Mouse (Mus musculus) heart, postnatal 10 days (tissue): ENCODE data around the gene Irs3. TPM values are rescaled to one million over a fixed set of nuclear protein-coding genes. Genes with fewer than 3 reads are reported as not detected.
A peak's percentile ranks its signal among the peaks of the same experiment; 100 is the strongest.
"Not testable (repeated sequence)": the region's sequence is repeated elsewhere in the genome, so short reads cannot be mapped to it uniquely, and the experiment has no call there.

ENCODE experiments used
- DNase-seq, 2 experiments: peaks; one replicate each; pipeline ENCODE4 v3.0.0; 2021
- intact Hi-C: fragments of 180-260 bp; cut with DNase I; formaldehyde crosslinking; loops from one replicate; pipeline ENCODE4 v1.15.1; 2025
- total RNA-seq, 2 experiments: library from RNA; stranded (reverse); gene quantifications; 2 replicates each; pipeline ENCODE4 v1.2.3; 2021

Irs3 gene
- total RNA-seq, 2 experiments from 2014 or later, result 0.24 to 0.35 TPM

- DNase-seq, result no peak
- intact Hi-C loops, result loop anchor here (5.0 kb wide), 1 partner anchor 97 kb away; the partner anchor contains the start of genes Epo and Gnb2
Measured at GRCm38 (mm10) chr5:137629306-137629721, 16.2 kb downstream of the Irs3 start.

DNA sequence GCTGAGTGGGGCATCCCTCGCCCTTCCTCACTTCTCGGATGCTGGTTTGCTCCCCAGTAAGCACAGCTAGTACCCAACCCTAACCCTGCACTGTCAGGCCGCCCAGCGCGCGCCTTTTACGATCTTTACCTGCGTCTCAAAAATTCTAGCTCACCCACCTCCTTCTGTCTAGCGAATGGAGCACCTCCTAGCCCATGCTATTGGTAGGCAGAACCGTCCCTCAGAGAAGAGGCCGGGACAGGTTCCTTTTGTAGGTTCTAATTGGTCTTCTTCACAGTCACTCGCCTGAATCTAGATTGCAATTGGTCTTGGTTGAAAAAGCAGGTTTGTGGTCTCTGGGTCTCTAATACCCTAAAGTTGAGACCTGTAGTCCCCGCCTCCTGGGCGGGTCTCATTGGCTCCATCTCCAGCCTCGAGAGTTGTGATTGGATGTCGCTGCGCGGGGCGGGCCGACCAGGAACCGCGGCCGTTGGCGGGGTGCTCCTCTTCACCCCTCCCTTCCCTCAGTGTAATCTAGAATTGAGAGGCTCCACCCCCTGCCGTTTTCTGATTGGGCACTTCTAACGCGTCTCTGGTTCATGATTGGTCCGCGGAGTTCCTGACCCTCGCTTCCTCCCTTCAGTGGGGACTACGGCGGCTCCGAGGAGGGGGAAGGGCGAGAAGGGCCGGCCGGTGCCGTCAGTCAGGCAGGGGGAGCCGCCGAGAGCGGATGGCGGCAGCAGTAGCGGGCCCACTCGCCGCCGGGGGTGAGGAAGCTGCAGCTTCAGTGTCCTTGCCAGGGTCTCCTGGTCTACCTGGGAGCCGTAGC, 16.8 kb downstream of the Irs3 start, which contains the start of the genes Fbxo24, Lrch4 and Gm20605:
Gene Fbxo24 (minus strand): TSS at position 505 of the 808 bp plus-strand sequence.
Gene Lrch4 (plus strand): TSS at position 624 of the 808 bp plus-strand sequence.
Gene Gm20605 (plus strand): TSS at position 678 of the 808 bp plus-strand sequence.
- peak; percentile 99 to 100 for DNase-seq
- intact Hi-C loops, result loop anchor here (5.0 kb wide), 1 partner anchor 96 kb away; the partner anchor contains the start of genes Epo and Gnb2

DNA sequence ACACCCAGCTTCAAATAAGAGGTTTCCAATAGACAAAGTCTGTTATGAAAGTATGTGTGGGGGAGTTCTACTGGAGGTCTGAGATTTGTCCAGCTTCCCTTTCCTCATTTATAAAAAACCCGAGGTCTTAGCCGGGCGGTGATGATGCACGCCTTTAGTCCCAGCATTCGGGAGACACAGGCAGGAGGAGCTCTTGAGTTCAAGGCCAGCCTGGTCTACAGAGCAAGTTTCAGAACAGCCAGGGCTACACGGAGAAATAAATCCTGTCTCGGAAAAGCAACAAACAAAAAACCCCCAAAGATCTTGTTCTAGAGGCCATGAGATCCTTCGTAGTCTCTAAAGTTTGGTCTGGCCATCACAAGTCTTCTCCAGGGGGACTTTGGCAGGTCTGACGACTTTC, 17.5 kb downstream of the Irs3 start:
- intact Hi-C loops, result loop anchor here (5.0 kb wide), 1 partner anchor 96 kb away; the partner anchor contains the start of genes Epo and Gnb2

GRCm38 (mm10) chr5:137623937-137624530, 21.5 kb downstream of the Irs3 start:
- DNase-seq, result no peak
- intact Hi-C loops, result no loop called here

More for the DNA sequence above, 17.5 kb downstream of the Irs3 start:
- DNase-seq, result peak in 1 of 2 experiments; percentile 53

DNA sequence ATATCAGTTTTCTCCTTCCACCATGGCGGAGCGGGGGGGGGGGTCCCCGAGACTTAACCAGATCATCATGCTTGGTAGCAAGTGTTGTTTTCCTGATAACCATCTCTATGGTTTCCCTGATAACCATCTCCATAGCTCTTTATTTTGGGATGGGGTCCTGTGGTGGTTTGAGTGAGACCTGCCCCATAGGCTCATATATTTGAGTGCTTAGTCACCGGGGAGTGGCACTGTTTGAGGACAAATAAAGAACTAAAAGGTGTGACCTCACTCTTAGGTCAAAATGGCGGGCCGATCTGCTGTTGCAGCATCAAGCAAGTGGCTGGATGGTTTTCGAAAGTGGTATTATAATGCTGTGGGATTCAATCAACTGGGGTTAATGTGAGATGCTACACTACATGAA, 30.2 kb downstream of the Irs3 start:
- intact Hi-C loops, result no loop called here
- DNase-seq, result no peak

DNA sequence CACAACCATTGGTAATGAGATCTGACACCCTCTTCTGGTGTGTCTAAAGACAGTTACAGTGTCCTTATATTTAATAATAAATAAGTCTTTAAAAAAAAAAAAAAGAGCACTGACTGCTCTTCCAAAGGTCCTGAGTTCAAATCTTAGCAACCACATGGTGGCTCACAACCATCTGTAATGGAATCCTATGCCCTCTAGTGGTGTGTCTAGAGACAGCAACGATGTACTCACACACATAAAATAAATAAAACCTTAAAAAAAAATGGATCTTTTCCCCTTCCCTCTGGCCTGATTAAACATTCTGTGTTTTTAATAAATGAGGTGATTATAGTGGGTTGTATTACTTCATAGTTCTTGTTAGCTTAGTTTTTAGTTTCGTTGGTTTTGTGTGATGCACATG, 30.6 kb downstream of the Irs3 start:
- DNase-seq, intact Hi-C loops: not testable (repeated sequence)

GRCm38 (mm10) chr5:137613550-137613949, 32.0 kb downstream of the Irs3 start, which contains the start of gene Pcolce:
TSS of gene Pcolce (minus strand) at chr5:137613784.
- peak in 1 of 2 experiments; percentile 34 for DNase-seq

DNA sequence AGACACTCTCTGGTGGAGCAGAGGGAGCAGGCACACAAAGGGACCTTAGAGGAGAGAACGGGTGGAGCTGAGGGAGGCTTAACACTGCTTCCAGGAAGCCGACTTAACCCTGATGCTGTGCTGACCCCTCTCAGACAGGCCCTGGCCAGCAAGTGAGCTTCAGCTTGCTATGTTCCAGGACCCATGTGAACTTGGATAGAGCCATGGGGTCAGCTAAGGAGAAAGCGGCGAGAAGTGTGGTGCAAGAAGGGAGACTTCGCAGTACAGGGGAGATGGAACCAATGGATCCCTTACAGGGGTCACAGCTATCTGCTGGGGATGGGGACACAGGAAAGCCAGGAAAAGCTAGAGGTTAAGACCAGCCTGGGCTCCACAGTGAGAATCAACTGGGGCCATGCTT, 32.4 kb downstream of the Irs3 start:
- intact Hi-C loops, result no loop called here
- DNase-seq, result peak in 1 of 2 experiments; percentile 21

More at GRCm38 (mm10) chr5:137613550-137613949, 32.0 kb downstream of the Irs3 start, which contains the start of gene Pcolce:
- intact Hi-C loops, result no loop called here

- intact Hi-C loops, result no loop called here
- peak; percentile 85 to 87 for DNase-seq
Measured at GRCm38 (mm10) chr5:137611245-137611602, 34.3 kb downstream of the Irs3 start.

GRCm38 (mm10) chr5:137610548-137611244, 34.8 kb downstream of the Irs3 start:
- DNase-seq, result peak; percentile 89
- intact Hi-C loops, result no loop called here

GRCm38 (mm10) chr5:137610056-137610455, 35.5 kb downstream of the Irs3 start:
- intact Hi-C loops, result no loop called here
- DNase-seq, result no peak

GRCm38 (mm10) chr5:137609292-137609691, 36.2 kb downstream of the Irs3 start:
- intact Hi-C loops, result no loop called here
- no peak for DNase-seq

DNA sequence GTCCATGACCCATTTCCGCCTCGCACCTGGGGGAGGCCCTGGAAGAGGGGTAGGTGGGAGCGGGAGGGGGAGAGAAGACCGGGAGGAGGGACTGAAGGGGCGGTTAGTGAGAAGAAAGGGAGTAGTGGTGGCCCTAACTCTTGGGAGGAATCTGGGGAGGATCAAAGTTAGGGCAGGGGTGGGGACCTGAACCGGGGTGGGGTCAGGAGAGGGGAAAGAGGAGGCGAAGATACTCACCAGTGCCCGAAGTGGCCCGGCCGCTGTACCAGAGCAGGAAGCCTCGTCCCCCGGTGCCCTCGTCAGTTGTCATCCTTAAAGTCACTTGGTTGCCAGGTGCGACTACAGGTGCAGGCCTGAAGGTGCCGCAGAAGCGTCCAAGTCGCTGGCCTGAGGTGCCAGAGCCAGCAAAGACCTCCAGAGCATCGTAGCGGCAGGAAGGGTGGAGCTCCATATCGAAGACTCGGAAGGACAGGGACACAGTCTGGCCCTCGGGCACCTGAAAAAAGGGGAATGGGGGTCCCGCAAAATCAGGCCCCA, 36.8 kb downstream of the Irs3 start:
- DNase-seq, result no peak
- intact Hi-C loops, result no loop called here

- DNase-seq, result no peak
Measured at GRCm38 (mm10) chr5:137607860-137608653, 37.5 kb downstream of the Irs3 start.

GRCm38 (mm10) chr5:137601365-137601729, 44.2 kb downstream of the Irs3 start:
- peak; percentile 57 to 60 for DNase-seq
- intact Hi-C loops, result loop anchor here (2.0 to 5.0 kb wide), 2 partner anchors 29 to 156 kb away; no protein-coding TSS in a partner anchor

More at GRCm38 (mm10) chr5:137607860-137608653, 37.5 kb downstream of the Irs3 start:
- intact Hi-C loops, result no loop called here

DNA sequence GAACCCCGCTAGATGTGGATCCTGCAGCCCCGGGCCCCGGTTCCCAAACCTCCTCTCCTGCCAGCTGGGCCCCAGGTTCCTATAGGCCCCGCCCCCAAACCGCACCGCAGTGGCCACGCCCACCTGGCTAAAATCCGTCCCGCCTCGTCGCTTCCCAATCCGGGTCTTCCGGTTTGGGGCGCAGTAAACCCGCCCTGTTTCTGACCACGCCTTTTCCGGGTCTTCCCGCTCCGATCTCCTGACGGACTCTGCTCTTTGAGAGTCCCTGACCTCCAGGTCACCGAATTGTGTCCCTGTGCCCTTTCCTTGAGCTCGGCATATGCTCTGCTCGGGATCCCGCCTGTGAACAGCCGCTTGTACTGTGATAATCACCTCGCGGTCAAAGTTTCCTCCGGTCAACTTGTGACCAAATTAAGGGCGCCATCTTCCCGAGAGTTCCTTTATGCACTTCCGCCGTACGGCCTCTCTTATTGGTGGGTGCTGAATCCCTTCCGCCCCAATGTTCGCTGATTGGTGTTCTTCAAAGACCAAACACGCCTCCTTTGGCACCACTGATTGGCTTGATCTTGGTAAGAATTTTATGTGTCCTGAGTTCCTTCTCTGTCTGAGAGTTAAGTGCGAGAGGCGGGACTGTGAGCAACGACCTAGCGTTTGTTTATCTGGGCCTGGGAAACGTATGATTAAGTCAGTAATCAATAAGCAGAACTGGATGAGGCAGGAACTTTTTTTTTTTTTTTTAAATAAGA, 44.7 kb downstream of the Irs3 start, which contains the start of gene Mospd3:
Gene Mospd3 (minus strand): TSS at position 440 of the 746 bp plus-strand sequence.
- peak; percentile 98 for DNase-seq
- intact Hi-C loops, result loop anchor here (1.0 to 5.0 kb wide), 3 partner anchors 30 to 157 kb away; no protein-coding TSS in a partner anchor

GRCm38 (mm10) chr5:137600281-137600618, 45.3 kb downstream of the Irs3 start:
- intact Hi-C loops, result loop anchor here (1.0 to 5.0 kb wide), 3 partner anchors 31 to 157 kb away; no protein-coding TSS in a partner anchor

DNA sequence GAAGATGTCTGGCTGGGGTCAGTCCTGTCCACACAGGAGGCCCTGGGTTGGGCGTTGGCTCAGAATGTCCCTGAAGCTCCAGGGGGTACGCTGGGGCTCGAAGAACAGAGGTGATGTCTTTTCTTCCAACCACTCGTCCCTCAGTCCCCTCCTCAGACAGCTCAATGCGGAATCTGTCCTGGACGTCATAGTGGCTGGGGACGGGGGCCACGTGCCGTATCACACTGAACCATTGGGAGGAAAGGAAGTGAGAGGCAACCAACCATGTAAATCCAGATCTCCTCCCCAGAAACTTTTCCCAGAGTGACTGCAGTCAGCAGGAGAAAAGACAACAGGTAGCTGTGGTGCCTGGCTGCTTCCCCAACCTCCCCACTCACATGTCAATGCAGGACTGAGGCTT, 45.9 kb downstream of the Irs3 start:
- intact Hi-C loops, result no loop called here

More at GRCm38 (mm10) chr5:137600281-137600618, 45.3 kb downstream of the Irs3 start:
- no peak for DNase-seq

More for the DNA sequence above, 45.9 kb downstream of the Irs3 start:
- no peak for DNase-seq
